Mouse (Mus musculus): ENCODE results near the gene Ypel2. TPM values are rescaled to one million over a fixed set of nuclear protein-coding genes. Genes with fewer than 3 reads are reported as not detected.
A peak's percentile ranks its signal among the peaks of the same experiment; 100 is the strongest.

The Ypel2 gene
- total and polyA plus RNA-seq, 2 experiments from 2014 or later = 3.6 to 4.6 TPM

DNA sequence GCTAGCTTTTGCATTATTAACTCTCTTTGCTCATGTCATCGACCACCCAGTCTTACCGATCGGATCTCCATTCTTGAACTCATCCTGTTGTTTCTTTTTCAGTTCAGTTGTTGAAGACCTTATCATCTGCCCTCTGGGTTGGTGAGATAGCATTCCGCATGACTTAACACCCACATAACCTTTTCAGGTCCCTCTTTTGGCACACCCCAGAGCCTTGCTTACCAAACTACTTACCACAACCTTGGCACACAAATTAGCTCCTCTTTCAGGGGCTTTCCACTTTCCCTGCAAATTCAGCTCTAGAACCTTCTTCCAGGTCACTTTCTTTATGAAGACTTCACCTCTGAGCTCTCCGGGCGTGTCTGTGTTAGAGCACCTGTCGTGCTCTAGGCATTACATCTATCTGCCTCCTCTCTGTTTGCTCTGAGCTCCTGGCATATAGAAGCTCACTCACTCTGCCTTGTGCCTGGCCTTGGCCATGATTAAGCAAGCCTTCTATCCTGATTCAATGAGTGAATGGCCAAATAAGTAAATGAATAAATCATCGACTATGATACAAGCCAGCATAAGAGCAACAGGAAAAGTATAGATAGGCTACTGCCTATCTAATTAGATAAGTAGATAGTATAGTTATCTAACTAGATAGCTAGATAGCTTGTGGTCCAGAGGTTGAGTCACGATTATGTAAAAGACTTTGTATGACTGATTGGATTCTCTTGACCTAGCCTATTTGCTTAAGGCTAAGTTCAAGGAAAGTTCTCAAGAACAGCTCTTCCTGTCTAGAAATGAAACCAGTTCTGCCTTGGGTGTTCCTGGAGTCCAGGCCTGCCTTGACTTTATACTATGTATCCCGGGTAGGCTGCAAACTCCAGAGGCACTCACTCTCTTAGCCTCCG is 86.5 kb downstream of the Ypel2 start:
- Histone ChIP-seq H3K4me2 (ENCODE audit: low read depth, low read length) (no peak overlapping the region), H3K4me1 (ENCODE audit: insufficient read depth, low read length) (no peaks in the 10 kb centered on the region), H3K27ac (no peak overlapping the region), H3K36me3 (ENCODE audit: insufficient read depth, low read length) (no peaks in the 10 kb centered on the region), H3K27me3 (ENCODE audit: insufficient read depth, low read length) (no peaks in the 10 kb centered on the region), H3K9me3 (ENCODE audit: low read length) (no peaks in the 10 kb centered on the region), H3K4me3 (ENCODE audit: low read length) (no peak overlapping the region), H3K9ac (replicated peaks; ENCODE audit: low read length) (no peak overlapping the region)
- DNase-seq (ENCODE audit: low spot score) = no peak
- WGBS = 94% methylated on average over 11 of the region's 11 CpGs
- no peak for TF ChIP-seq CTCF (IDR thresholded peaks at IDR 0.05; ENCODE audit: low read depth)
- ATAC-seq = no peak

DNA sequence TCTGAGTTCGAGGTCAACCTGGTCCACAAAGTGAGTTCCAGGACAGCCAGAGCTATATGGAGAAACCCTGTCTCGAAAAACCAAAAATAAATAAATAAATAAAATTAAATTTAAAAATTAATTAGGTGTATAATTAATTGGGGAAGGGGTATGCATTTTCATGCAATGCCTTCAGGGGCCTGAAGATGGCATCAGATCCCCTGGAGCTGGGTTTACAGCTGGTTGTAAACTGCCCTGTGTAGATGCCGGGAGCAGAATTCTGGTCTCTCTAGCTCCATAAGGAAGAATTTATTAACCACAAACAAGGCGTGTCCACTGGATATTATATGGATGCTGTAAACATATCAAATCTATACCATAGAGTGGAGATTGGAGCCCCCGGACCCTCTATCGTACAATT is 87.2 kb downstream of the Ypel2 start:
- TF ChIP-seq CTCF (IDR thresholded peaks at IDR 0.05; ENCODE audit: low read depth) = no peak
- WGBS = 89% methylated on average over 6 of the region's 6 CpGs

DNA sequence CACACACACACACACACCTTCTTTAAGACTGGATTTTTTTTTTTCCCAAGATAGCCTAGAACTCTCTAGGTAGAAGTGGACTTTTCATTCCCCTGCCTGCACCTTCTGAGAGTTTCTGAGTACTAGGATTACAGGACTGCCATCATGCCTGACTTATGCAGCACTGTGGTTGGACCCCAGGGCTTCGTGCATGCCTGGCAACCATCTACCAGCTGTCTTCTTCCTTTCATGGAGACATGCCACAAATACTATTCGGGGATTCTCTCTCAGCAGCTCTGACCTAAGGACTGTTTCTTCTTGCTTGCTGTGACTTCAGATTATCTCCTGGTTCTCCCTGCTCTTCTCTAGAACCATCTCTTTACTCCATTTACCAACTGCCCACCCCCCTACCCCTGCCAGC is 88.2 kb downstream of the Ypel2 start:
- no peaks in the 10 kb centered on the region for H3K9me3 ChIP-seq (ENCODE audit: low read length)
- H3K36me3 ChIP-seq (ENCODE audit: insufficient read depth, low read length) = no peaks in the 10 kb centered on the region
- WGBS = 75% methylated on average over 2 of the region's 2 CpGs
- H3K27me3 ChIP-seq (ENCODE audit: insufficient read depth, low read length) = no peaks in the 10 kb centered on the region
- H3K4me1 ChIP-seq (ENCODE audit: insufficient read depth, low read length) = no peaks in the 10 kb centered on the region
- TF ChIP-seq CTCF (IDR thresholded peaks at IDR 0.05; ENCODE audit: low read depth) = no peak
- no peak for ATAC-seq
- H3K4me2 ChIP-seq (ENCODE audit: low read depth, low read length) = no peak overlapping the region
- no peak overlapping the region for H3K27ac ChIP-seq
- no peak overlapping the region for H3K9ac ChIP-seq (replicated peaks; ENCODE audit: low read length)
- no peak for DNase-seq (ENCODE audit: low spot score)
- no peak overlapping the region for H3K4me3 ChIP-seq (ENCODE audit: low read length)

More for the DNA sequence above, 87.2 kb downstream of the Ypel2 start:
- Histone ChIP-seq H3K4me1 (ENCODE audit: insufficient read depth, low read length) (no peaks in the 10 kb centered on the region), H3K9ac (replicated peaks; ENCODE audit: low read length) (no peak overlapping the region), H3K36me3 (ENCODE audit: insufficient read depth, low read length) (no peaks in the 10 kb centered on the region), H3K27me3 (ENCODE audit: insufficient read depth, low read length) (no peaks in the 10 kb centered on the region), H3K9me3 (ENCODE audit: low read length) (no peaks in the 10 kb centered on the region), H3K4me2 (ENCODE audit: low read depth, low read length) (no peak overlapping the region), H3K4me3 (ENCODE audit: low read length) (no peak overlapping the region), H3K27ac (no peak overlapping the region)
- ATAC-seq (no peak), DNase-seq (ENCODE audit: low spot score) (no peak)

DNA sequence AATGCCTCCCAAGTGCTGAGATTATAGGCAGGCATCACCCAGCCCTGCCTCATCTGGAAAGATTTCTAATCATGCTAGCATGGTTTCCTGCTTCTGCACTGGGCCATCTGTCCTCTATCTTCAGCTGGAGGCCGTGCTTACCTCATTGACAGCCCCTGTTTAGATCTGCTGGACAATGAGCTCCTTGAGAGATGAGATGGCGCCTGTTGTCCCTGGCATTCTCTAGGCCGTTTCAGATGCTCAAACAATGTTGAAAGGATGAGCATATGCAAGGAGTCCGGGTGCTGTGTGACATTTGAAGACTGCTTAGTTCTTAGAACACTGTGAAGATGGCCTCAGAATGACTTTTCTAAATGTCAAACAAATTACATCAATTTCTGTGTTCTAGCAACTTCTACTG is 88.8 kb downstream of the Ypel2 start:
- 56% methylated on average over 4 of the region's 4 CpGs for WGBS
- H3K27me3 ChIP-seq (ENCODE audit: insufficient read depth, low read length) = no peaks in the 10 kb centered on the region
- ATAC-seq (no peak), DNase-seq (ENCODE audit: low spot score) (no peak)
- no peak overlapping the region for H3K9ac ChIP-seq (replicated peaks; ENCODE audit: low read length)
- no peak overlapping the region for H3K27ac ChIP-seq
- H3K36me3 ChIP-seq (ENCODE audit: insufficient read depth, low read length) = no peaks in the 10 kb centered on the region
- no peak overlapping the region for H3K4me2 ChIP-seq (ENCODE audit: low read depth, low read length)
- H3K4me3 ChIP-seq (ENCODE audit: low read length) = no peak overlapping the region
- H3K4me1 ChIP-seq (ENCODE audit: insufficient read depth, low read length) = no peaks in the 10 kb centered on the region
- no peak for TF ChIP-seq CTCF (IDR thresholded peaks at IDR 0.05; ENCODE audit: low read depth)
- no peaks in the 10 kb centered on the region for H3K9me3 ChIP-seq (ENCODE audit: low read length)

DNA sequence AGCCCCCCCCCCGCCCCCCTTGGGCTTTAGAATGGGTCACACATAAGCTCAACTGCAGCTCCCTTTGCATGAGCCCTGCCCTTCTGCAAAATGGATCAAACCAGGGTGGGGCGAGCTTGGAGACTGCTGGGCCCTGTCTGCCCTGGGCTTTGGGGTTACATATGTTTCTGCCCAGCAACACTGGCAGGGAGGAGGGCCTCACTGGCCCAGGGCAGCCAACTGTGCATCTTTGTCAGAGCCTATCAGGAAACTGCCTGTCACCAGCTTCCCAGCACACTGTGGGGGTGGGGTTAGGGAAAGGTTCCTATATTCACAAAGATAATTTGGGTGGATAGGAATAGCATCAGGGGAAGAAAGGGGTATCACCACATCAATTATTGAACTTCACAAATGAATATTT is 95.1 kb downstream of the Ypel2 start:
- no peaks in the 10 kb centered on the region for H3K27me3 ChIP-seq (ENCODE audit: insufficient read depth, low read length)
- 0 out of 2 replicates have a peak, but pooled peaks cover 3% of the 10 kb centered on the region for H3K4me1 ChIP-seq (ENCODE audit: insufficient read depth, low read length)
- DNase-seq (ENCODE audit: low spot score) = peak; percentile 70
- H3K9ac ChIP-seq (replicated peaks; ENCODE audit: low read length) = no peak overlapping the region
- 29% methylated on average over 2 of the region's 2 CpGs for WGBS
- no peaks in the 10 kb centered on the region for H3K9me3 ChIP-seq (ENCODE audit: low read length)
- H3K27ac ChIP-seq = no peak overlapping the region; the same call in 1 of the 2 replicates
- no peak for TF ChIP-seq CTCF (IDR thresholded peaks at IDR 0.05; ENCODE audit: low read depth)
- peak; percentile 82 for ATAC-seq
- H3K4me2 ChIP-seq (ENCODE audit: low read depth, low read length) = no peak overlapping the region
- H3K4me3 ChIP-seq (ENCODE audit: low read length) = no peak overlapping the region
- H3K36me3 ChIP-seq (ENCODE audit: insufficient read depth, low read length) = no peaks in the 10 kb centered on the region

DNA sequence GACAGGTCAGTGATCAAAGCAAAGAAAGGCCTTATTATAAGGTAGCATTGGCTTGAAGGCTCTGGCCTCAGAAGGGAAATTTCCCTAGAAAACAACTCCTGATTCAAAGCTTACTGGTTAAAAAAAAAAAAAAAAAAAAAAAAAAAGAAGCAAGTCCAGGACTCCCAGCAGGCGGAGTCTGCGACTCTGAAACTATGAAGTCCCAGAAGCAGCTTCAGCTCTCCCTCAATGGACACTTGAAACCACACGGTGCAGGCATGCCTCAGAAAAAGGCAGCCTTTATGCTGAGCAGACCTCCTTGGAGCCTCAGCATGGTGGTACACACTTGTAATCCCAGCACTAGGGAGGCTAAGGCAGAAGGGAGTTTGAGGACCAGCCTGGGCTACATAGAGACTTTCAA is 97.9 kb downstream of the Ypel2 start:
- H3K4me3 ChIP-seq (ENCODE audit: low read length) = no peak overlapping the region
- no peaks in the 10 kb centered on the region for H3K9me3 ChIP-seq (ENCODE audit: low read length)
- no peak overlapping the region for H3K4me2 ChIP-seq (ENCODE audit: low read depth, low read length)
- 64% methylated on average over 3 of the region's 3 CpGs for WGBS
- H3K9ac ChIP-seq (replicated peaks; ENCODE audit: low read length) = no peak overlapping the region
- no peak for ATAC-seq
- H3K4me1 ChIP-seq (ENCODE audit: insufficient read depth, low read length) = 0 out of 2 replicates have a peak, but pooled peaks cover 3% of the 10 kb centered on the region
- no peak for TF ChIP-seq CTCF (IDR thresholded peaks at IDR 0.05; ENCODE audit: low read depth)
- no peaks in the 10 kb centered on the region for H3K36me3 ChIP-seq (ENCODE audit: insufficient read depth, low read length)
- H3K27ac ChIP-seq = no peak overlapping the region
- no peak for DNase-seq (ENCODE audit: low spot score)
- H3K27me3 ChIP-seq (ENCODE audit: insufficient read depth, low read length) = no peaks in the 10 kb centered on the region

DNA sequence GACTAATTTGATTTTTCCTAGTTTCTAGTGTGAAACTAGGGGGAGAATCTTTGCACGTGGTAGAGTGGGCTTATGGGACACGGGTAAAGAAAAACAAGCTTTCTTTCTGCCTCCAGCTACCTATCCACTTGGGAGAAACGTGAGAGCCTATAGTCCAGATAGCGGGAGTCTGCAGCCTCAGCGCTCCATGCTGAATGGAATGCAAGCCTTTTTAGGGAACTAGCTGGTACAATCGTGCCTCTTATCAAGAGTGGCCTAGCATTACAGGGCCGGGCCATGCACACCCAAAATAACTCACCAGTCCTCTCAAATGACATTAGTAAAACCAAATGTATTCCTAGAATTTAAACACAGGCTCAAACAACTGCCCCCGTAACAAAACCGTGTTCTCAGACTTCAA is 98.4 kb downstream of the Ypel2 start:
- no peak overlapping the region for H3K4me3 ChIP-seq (ENCODE audit: low read length)
- 71% methylated on average over 9 of the region's 9 CpGs for WGBS
- no peaks in the 10 kb centered on the region for H3K27me3 ChIP-seq (ENCODE audit: insufficient read depth, low read length)
- TF ChIP-seq CTCF (IDR thresholded peaks at IDR 0.05; ENCODE audit: low read depth) = no peak
- DNase-seq (ENCODE audit: low spot score) = no peak
- H3K36me3 ChIP-seq (ENCODE audit: insufficient read depth, low read length) = no peaks in the 10 kb centered on the region
- no peaks in the 10 kb centered on the region for H3K9me3 ChIP-seq (ENCODE audit: low read length)
- H3K4me1 ChIP-seq (ENCODE audit: insufficient read depth, low read length) = 0 out of 2 replicates have a peak, but pooled peaks cover 3% of the 10 kb centered on the region
- ATAC-seq = no peak
- no peak overlapping the region for H3K27ac ChIP-seq
- H3K4me2 ChIP-seq (ENCODE audit: low read depth, low read length) = no peak overlapping the region
- no peak overlapping the region for H3K9ac ChIP-seq (replicated peaks; ENCODE audit: low read length)

All from hindbrain, postnatal 0 days (tissue).